In the genomic region with DNA sequence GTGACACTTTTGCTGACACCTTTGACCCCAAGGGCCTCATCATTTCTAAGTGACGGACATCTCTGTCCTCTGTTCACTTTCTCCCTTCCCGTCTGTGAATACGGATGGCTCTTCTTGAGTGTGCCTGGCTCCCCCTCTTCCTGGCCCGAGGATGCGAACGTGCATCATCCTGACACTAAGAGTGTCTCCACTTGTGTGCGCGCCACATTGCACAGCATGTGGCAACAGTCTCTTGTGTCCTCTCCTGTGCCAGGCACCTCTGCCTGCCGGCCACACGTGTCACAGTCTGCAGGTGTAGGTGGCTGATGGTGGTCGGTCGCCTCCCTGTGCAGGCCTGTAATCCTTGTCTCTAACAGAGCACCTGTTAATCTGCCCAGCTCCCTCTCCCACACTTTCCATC, we compare ENCODE assay signal across 8 mouse cellular contexts. TPM values are rescaled to one million over a fixed set of nuclear protein-coding genes. Genes with fewer than 3 reads are reported as not detected.
A peak's percentile ranks its signal among the peaks of the same experiment; 100 is the strongest.
DNase-seq lines count a peak whose midpoint lies in the region; ATAC-seq lines count a peak whose summit lies in the region.

No protein-coding gene starts in this region.

- H3K36me3 ChIP-seq in lung, embryonic 16.5 days (ENCODE audit: control insufficient read depth, insufficient read depth, low read length): peaks cover 9% of the 10 kb centered on the region
- peaks cover 21% of the 10 kb centered on the region for H3K36me3 ChIP-seq in forebrain, embryonic 12.5 days (replicated peaks)
- peaks cover 28% of the 10 kb centered on the region for H3K36me3 ChIP-seq in limb, embryonic 13.5 days
- H3K36me3 ChIP-seq in neural tube, embryonic 15.5 days: peaks cover 5% of the 10 kb centered on the region; the same call in 1 of the 2 replicates

- H3K4me3 ChIP-seq in lung, embryonic 16.5 days (ENCODE audit: low read length): no peak overlapping the region; the same call in 1 of the 2 replicates
- peak overlapping the region; percentile 8 for H3K4me3 ChIP-seq in forebrain, embryonic 12.5 days (replicated peaks)
- no peak overlapping the region for H3K4me3 ChIP-seq in limb, embryonic 13.5 days
- peak overlapping the region; percentile 12; the same call in 1 of the 2 replicates for H3K4me3 ChIP-seq in neural tube, embryonic 15.5 days (replicated peaks)

- H3K27ac ChIP-seq in lung, embryonic 16.5 days (ENCODE audit: low read length): peak overlapping the region; percentile 93; the same call in 1 of the 2 replicates
- peak overlapping the region; percentile 78 for H3K27ac ChIP-seq in forebrain, embryonic 12.5 days
- H3K27ac ChIP-seq in limb, embryonic 13.5 days: peak overlapping the region; percentile 61; the same call in 1 of the 2 replicates
- peak overlapping the region; percentile 77 for H3K27ac ChIP-seq in neural tube, embryonic 15.5 days (replicated peaks)

- no peak for ATAC-seq in lung, embryonic 16.5 days (ENCODE audit: low read depth)
- ATAC-seq in forebrain, embryonic 12.5 days (ENCODE audit: low FRiP score): no peak
- ATAC-seq in limb, embryonic 13.5 days (ENCODE audit: low FRiP score, low read depth): no peak
- no peak for ATAC-seq in neural tube, embryonic 15.5 days (ENCODE audit: low FRiP score)
- no peak for ATAC-seq in CD4-positive, CD25-positive, alpha-beta regulatory T cell, adult 4 months

- H3K9ac ChIP-seq in lung, embryonic 16.5 days (ENCODE audit: low read length): peak overlapping the region; percentile 50; the same call in 1 of the 2 replicates
- H3K9ac ChIP-seq in forebrain, embryonic 12.5 days: peak overlapping the region; percentile 45
- H3K9ac ChIP-seq in limb, embryonic 13.5 days: peak overlapping the region; percentile 14; the same call in 1 of the 2 replicates
- 0 out of 2 replicates have a peak overlapping the region, but pooled peaks have one; percentile 17 for H3K9ac ChIP-seq in neural tube, embryonic 15.5 days (replicated peaks)

- H3K27me3 ChIP-seq in lung, embryonic 16.5 days (ENCODE audit: control insufficient read depth, insufficient read depth, low read depth, low read length): no peaks in the 10 kb centered on the region
- no peaks in the 10 kb centered on the region for H3K27me3 ChIP-seq in forebrain, embryonic 12.5 days
- H3K27me3 ChIP-seq in limb, embryonic 13.5 days: no peaks in the 10 kb centered on the region
- H3K27me3 ChIP-seq in neural tube, embryonic 15.5 days (replicated peaks): no peaks in the 10 kb centered on the region

- WGBS in lung, embryonic 16.5 days: 47% methylated on average over 12 of the region's 12 CpGs
- WGBS in forebrain, embryonic 12.5 days: 40% methylated on average over 12 of the region's 12 CpGs
- 54% methylated on average over 12 of the region's 12 CpGs for WGBS in limb, embryonic 13.5 days
- WGBS in neural tube, embryonic 15.5 days: 14% methylated on average over 12 of the region's 12 CpGs

- H3K4me1 ChIP-seq in lung, embryonic 16.5 days (replicated peaks; ENCODE audit: control insufficient read depth, insufficient read depth, low read length): peaks cover 28% of the 10 kb centered on the region
- H3K4me1 ChIP-seq in forebrain, embryonic 12.5 days: peaks cover 42% of the 10 kb centered on the region
- H3K4me1 ChIP-seq in limb, embryonic 13.5 days: peaks cover 30% of the 10 kb centered on the region
- H3K4me1 ChIP-seq in neural tube, embryonic 15.5 days: peaks cover 41% of the 10 kb centered on the region

- 0 out of 2 replicates have a peak overlapping the region, but pooled peaks have one; percentile 49 for H3K4me2 ChIP-seq in lung, embryonic 16.5 days (ENCODE audit: low read depth, low read length)
- H3K4me2 ChIP-seq in forebrain, embryonic 12.5 days: peak overlapping the region; percentile 36
- H3K4me2 ChIP-seq in limb, embryonic 13.5 days (replicated peaks): peak overlapping the region; percentile 47
- H3K4me2 ChIP-seq in neural tube, embryonic 15.5 days: peak overlapping the region; percentile 40

- H3K9me3 ChIP-seq in lung, embryonic 16.5 days (ENCODE audit: control insufficient read depth, low read length): no peaks in the 10 kb centered on the region
- no peaks in the 10 kb centered on the region for H3K9me3 ChIP-seq in forebrain, embryonic 12.5 days
- no peaks in the 10 kb centered on the region for H3K9me3 ChIP-seq in limb, embryonic 13.5 days
- H3K9me3 ChIP-seq in neural tube, embryonic 15.5 days (replicated peaks): no peaks in the 10 kb centered on the region

- no peak for DNase-seq in lung, postnatal 14 days
- no peak for DNase-seq in layer of hippocampus, adult 8-10 months (ENCODE audit: low spot score in 2 of 2)
- DNase-seq in cerebellum, adult 11-12 months: no peak

RNA-seq across cellular contexts. Expression of a gene that starts 2.4 kb away (rescaled TPM):
- polyA plus RNA-seq in lung, embryonic 16.5 days (2015; fragmentation: Nextera tagmentation; extraction: Ambion mirVana): 56.9 and 60.3 TPM in 2 replicates
- 94.3 and 98.3 TPM in 2 replicates for polyA plus RNA-seq in forebrain, embryonic 12.5 days (2016; fragmentation: Nextera tagmentation; extraction: Ambion mirVana)
- 117 and 119 TPM in 2 replicates for polyA plus RNA-seq in limb, embryonic 13.5 days (2015; fragmentation: Nextera tagmentation; extraction: Ambion mirVana)
- polyA plus RNA-seq in neural tube, embryonic 15.5 days (2015; fragmentation: Nextera tagmentation; extraction: Ambion mirVana): 70.6 and 76.1 TPM in 2 replicates
- 10 to 100 TPM; 71.8 to 80.8 TPM for polyA plus RNA-seq in CD4-positive, CD25-positive, alpha-beta regulatory T cell, adult 4 months (2017; shearing (Covaris generic))
- total RNA-seq in layer of hippocampus, adult 8-10 months (2022): 100 to 1,000 TPM; 435 to 510 (median 495) TPM

RNA-seq across cellular contexts. Expression of a gene that starts 23.7 kb away (rescaled TPM):
- polyA plus RNA-seq in lung, embryonic 16.5 days (2015; fragmentation: Nextera tagmentation; extraction: Ambion mirVana): 158 and 165 TPM in 2 replicates
- 91.7 and 103 TPM in 2 replicates for polyA plus RNA-seq in forebrain, embryonic 12.5 days (2016; fragmentation: Nextera tagmentation; extraction: Ambion mirVana)
- polyA plus RNA-seq in limb, embryonic 13.5 days (2015; fragmentation: Nextera tagmentation; extraction: Ambion mirVana): 127 and 137 TPM in 2 replicates
- polyA plus RNA-seq in neural tube, embryonic 15.5 days (2015; fragmentation: Nextera tagmentation; extraction: Ambion mirVana): 130 and 132 TPM in 2 replicates
- polyA plus RNA-seq in CD4-positive, CD25-positive, alpha-beta regulatory T cell, adult 4 months (2017; shearing (Covaris generic)): 100 to 1,000 TPM in 1 of 2 experiments, 10 to 100 TPM in 1; 87.8 to 116 TPM
- 100 to 1,000 TPM; 101 to 126 (median 111) TPM for total RNA-seq in layer of hippocampus, adult 8-10 months (2022)

RNA-seq across cellular contexts. Expression of a gene that starts 23.8 kb away (rescaled TPM):
- 32.3 and 32.6 TPM in 2 replicates for polyA plus RNA-seq in lung, embryonic 16.5 days (2015; fragmentation: Nextera tagmentation; extraction: Ambion mirVana)
- 55.0 and 60.9 TPM in 2 replicates for polyA plus RNA-seq in forebrain, embryonic 12.5 days (2016; fragmentation: Nextera tagmentation; extraction: Ambion mirVana)
- 35.6 and 38.1 TPM in 2 replicates for polyA plus RNA-seq in limb, embryonic 13.5 days (2015; fragmentation: Nextera tagmentation; extraction: Ambion mirVana)
- polyA plus RNA-seq in neural tube, embryonic 15.5 days (2015; fragmentation: Nextera tagmentation; extraction: Ambion mirVana): 29.7 and 31.5 TPM in 2 replicates
- polyA plus RNA-seq in CD4-positive, CD25-positive, alpha-beta regulatory T cell, adult 4 months (2017; shearing (Covaris generic)): 10 to 100 TPM; 17.0 to 28.2 TPM
- 10 to 100 TPM; 37.5 to 51.2 (median 46.5) TPM for total RNA-seq in layer of hippocampus, adult 8-10 months (2022)

RNA-seq across cellular contexts. Expression of a gene that starts 26.4 kb away (rescaled TPM):
- polyA plus RNA-seq in lung, embryonic 16.5 days (2015; fragmentation: Nextera tagmentation; extraction: Ambion mirVana): 54.7 and 57.4 TPM in 2 replicates
- polyA plus RNA-seq in forebrain, embryonic 12.5 days (2016; fragmentation: Nextera tagmentation; extraction: Ambion mirVana): 9.1 and 11.2 TPM in 2 replicates
- 24.0 and 25.6 TPM in 2 replicates for polyA plus RNA-seq in limb, embryonic 13.5 days (2015; fragmentation: Nextera tagmentation; extraction: Ambion mirVana)
- 6.2 and 9.1 TPM in 2 replicates for polyA plus RNA-seq in neural tube, embryonic 15.5 days (2015; fragmentation: Nextera tagmentation; extraction: Ambion mirVana)
- polyA plus RNA-seq in CD4-positive, CD25-positive, alpha-beta regulatory T cell, adult 4 months (2017; shearing (Covaris generic)): 1 to 10 TPM; 1.1 to 1.2 TPM
- 1 to 10 TPM; 2.2 to 2.8 (median 2.5) TPM for total RNA-seq in layer of hippocampus, adult 8-10 months (2022)

RNA-seq across cellular contexts. Expression of a gene that starts 31.3 kb away (rescaled TPM):
- polyA plus RNA-seq in lung, embryonic 16.5 days (2015; fragmentation: Nextera tagmentation; extraction: Ambion mirVana): 11.0 and 12.6 TPM in 2 replicates
- 44.8 and 46.3 TPM in 2 replicates for polyA plus RNA-seq in forebrain, embryonic 12.5 days (2016; fragmentation: Nextera tagmentation; extraction: Ambion mirVana)
- 24.6 and 24.9 TPM in 2 replicates for polyA plus RNA-seq in limb, embryonic 13.5 days (2015; fragmentation: Nextera tagmentation; extraction: Ambion mirVana)
- 213 and 250 TPM in 2 replicates for polyA plus RNA-seq in neural tube, embryonic 15.5 days (2015; fragmentation: Nextera tagmentation; extraction: Ambion mirVana)
- 1 to 10 TPM; 3.3 to 4.0 TPM for polyA plus RNA-seq in CD4-positive, CD25-positive, alpha-beta regulatory T cell, adult 4 months (2017; shearing (Covaris generic))
- 100 to 1,000 TPM; 119 to 129 (median 121) TPM for total RNA-seq in layer of hippocampus, adult 8-10 months (2022)

Comparison
In these comparisons a context has a peak if more than half of its experiments do, and no peak if none do; other contexts are left out.
1. H3K4me3 ChIP-seq: peak in forebrain, embryonic 12.5 days (single experiment) and neural tube, embryonic 15.5 days (single experiment); none in lung, embryonic 16.5 days (single experiment) and limb, embryonic 13.5 days (single experiment).
2. Peak in every context shown above with its lines, with median percentiles within 50 percentile points of each other: H3K27ac ChIP-seq, H3K4me2 ChIP-seq and H3K9ac ChIP-seq.